Comparison of ENCODE assay signal across 8 mouse cellular contexts in the genomic region with DNA sequence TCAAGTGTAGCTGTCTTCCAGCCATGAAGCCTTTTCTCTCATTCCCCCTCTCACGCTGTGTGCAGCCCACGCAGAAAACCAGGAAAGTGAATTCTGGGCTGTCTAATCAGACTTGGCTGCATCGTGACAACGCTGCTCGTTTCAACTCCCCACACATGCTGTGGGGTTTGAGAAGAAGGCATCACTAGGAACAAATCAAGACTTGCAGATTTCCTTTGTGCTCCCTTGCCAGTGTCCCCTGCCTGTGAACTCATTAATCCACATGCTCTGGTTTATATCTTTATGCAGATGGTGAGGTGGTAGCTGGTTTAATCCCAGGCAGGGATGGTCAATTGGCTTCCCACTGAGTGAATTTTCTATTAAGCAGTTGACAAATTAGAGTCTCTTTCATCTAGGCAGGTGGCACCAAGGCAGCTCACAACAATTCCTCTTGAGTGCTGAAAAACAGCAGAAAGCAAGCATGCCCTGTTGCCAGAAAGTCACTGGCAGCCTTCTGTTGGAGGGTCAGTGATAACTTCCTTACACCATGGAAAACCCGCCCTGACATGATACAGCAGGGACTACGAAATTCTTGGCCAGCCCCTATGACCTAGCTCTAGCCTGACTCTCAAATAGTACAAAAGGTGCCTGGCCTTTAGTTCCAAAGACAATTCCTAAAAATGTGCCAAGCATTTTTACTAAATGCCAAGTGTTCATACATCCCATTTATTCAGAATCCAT. TPM values are rescaled to one million over a fixed set of nuclear protein-coding genes. Genes with fewer than 3 reads are reported as not detected.
DNase-seq lines count a peak whose midpoint lies in the region; ATAC-seq and TF ChIP-seq lines count a peak whose summit lies in the region.
"Had no signal": no experiment of that assay in that cellular context is flagged by ENCODE, and none has a peak within 500 bp of the region (broad histone marks: within the 10 kb centered on the region; RNA-seq: fewer than 3 reads in every experiment).

No protein-coding gene starts in this region.

- H3K4me2 ChIP-seq in hindbrain, embryonic 16.5 days (ENCODE audit: low read length), result no peak overlapping the region
- no peak overlapping the region for H3K4me2 ChIP-seq in midbrain, embryonic 11.5 days
- no peak overlapping the region for H3K4me2 ChIP-seq in intestine, postnatal 0 days (replicated peaks; ENCODE audit: low read depth)
- no peak overlapping the region for H3K4me2 ChIP-seq in liver, postnatal 0 days (ENCODE audit: low read depth, low read length)
- H3K4me2 ChIP-seq: lung, embryonic 14.5 days had no signal

- H3K9me3 ChIP-seq in hindbrain, embryonic 16.5 days (ENCODE audit: control insufficient read depth, low read length), result no peaks in the 10 kb centered on the region
- no peaks in the 10 kb centered on the region for H3K9me3 ChIP-seq in midbrain, embryonic 11.5 days (ENCODE audit: control insufficient read depth, low read length)
- H3K9me3 ChIP-seq in intestine, postnatal 0 days (ENCODE audit: control insufficient read depth), result no peaks in the 10 kb centered on the region
- no peaks in the 10 kb centered on the region for H3K9me3 ChIP-seq in liver, postnatal 0 days (ENCODE audit: low read length)

- no peak overlapping the region for H3K4me3 ChIP-seq in hindbrain, embryonic 16.5 days (ENCODE audit: low read length)
- no peak overlapping the region for H3K4me3 ChIP-seq in midbrain, embryonic 11.5 days (ENCODE audit: low read depth, low read length)
- H3K4me3 ChIP-seq in gastrocnemius, adult 2 months, result no peak overlapping the region
- H3K4me3 ChIP-seq in intestine, postnatal 0 days (ENCODE audit: low read depth, low read length), result no peak overlapping the region
- no peak overlapping the region for H3K4me3 ChIP-seq in liver, postnatal 0 days (ENCODE audit: low read depth, low read length)

- no peak for TF ChIP-seq EP300 in liver, postnatal 0 days (IDR thresholded peaks at IDR 0.05; ENCODE audit: low read depth)

- no peaks in the 10 kb centered on the region for H3K4me1 ChIP-seq in hindbrain, embryonic 16.5 days (ENCODE audit: control insufficient read depth, insufficient read depth, low read depth, low read length)
- no peaks in the 10 kb centered on the region for H3K4me1 ChIP-seq in midbrain, embryonic 11.5 days (ENCODE audit: control insufficient read depth, insufficient read depth, low read length)
- H3K4me1 ChIP-seq in intestine, postnatal 0 days (replicated peaks; ENCODE audit: control insufficient read depth, insufficient read depth, low read length), result no peaks in the 10 kb centered on the region
- H3K4me1 ChIP-seq in liver, postnatal 0 days (ENCODE audit: insufficient read depth), result no peaks in the 10 kb centered on the region

- intact Hi-C loops in gastrocnemius, adult 2 months (cut with DNase I), result loop anchor here (5.0 to 10.0 kb wide), 2 partner anchors 214 to 1192 kb away; no protein-coding TSS in a partner anchor

- H3K27me3 ChIP-seq in hindbrain, embryonic 16.5 days (replicated peaks; ENCODE audit: control insufficient read depth, insufficient read depth, low read length), result no peaks in the 10 kb centered on the region; the same call in 1 of the 2 replicates
- H3K27me3 ChIP-seq in midbrain, embryonic 11.5 days (ENCODE audit: control insufficient read depth, insufficient read depth, low read length), result no peaks in the 10 kb centered on the region; the same call in none of the 2 replicates
- no peaks in the 10 kb centered on the region for H3K27me3 ChIP-seq in intestine, postnatal 0 days (replicated peaks; ENCODE audit: control insufficient read depth, insufficient read depth, low read length)
- no peaks in the 10 kb centered on the region for H3K27me3 ChIP-seq in liver, postnatal 0 days (ENCODE audit: insufficient read depth, low read length)

- no peaks in the 10 kb centered on the region for H3K36me3 ChIP-seq in hindbrain, embryonic 16.5 days (ENCODE audit: control insufficient read depth, insufficient read depth, low read length)
- H3K36me3 ChIP-seq in midbrain, embryonic 11.5 days (ENCODE audit: control insufficient read depth, insufficient read depth, low read length), result no peaks in the 10 kb centered on the region
- no peaks in the 10 kb centered on the region for H3K36me3 ChIP-seq in intestine, postnatal 0 days (ENCODE audit: control insufficient read depth, insufficient read depth)
- H3K36me3 ChIP-seq in liver, postnatal 0 days (replicated peaks; ENCODE audit: insufficient read depth, low read length), result no peaks in the 10 kb centered on the region

- 21% methylated on average over 7 of the region's 7 CpGs for WGBS in hindbrain, embryonic 16.5 days
- 34% methylated on average over 7 of the region's 7 CpGs for WGBS in midbrain, embryonic 11.5 days
- WGBS in intestine, postnatal 0 days, result 59% methylated on average over 7 of the region's 7 CpGs
- WGBS in liver, postnatal 0 days (ENCODE audit: insufficient replicate concordance), result 52% methylated on average over 7 of the region's 7 CpGs

- no peak overlapping the region for H3K9ac ChIP-seq in hindbrain, embryonic 16.5 days (ENCODE audit: low read depth, low read length)
- no peak overlapping the region for H3K9ac ChIP-seq in midbrain, embryonic 11.5 days (ENCODE audit: low read length)
- no peak overlapping the region for H3K9ac ChIP-seq in intestine, postnatal 0 days (ENCODE audit: low read depth, low read length)
- H3K9ac ChIP-seq in liver, postnatal 0 days (replicated peaks), result no peak overlapping the region
- H3K9ac ChIP-seq: lung, embryonic 14.5 days had no signal

- H3K27ac ChIP-seq in hindbrain, embryonic 16.5 days (ENCODE audit: low read depth, low read length), result no peak overlapping the region
- H3K27ac ChIP-seq in midbrain, embryonic 11.5 days (ENCODE audit: low read depth, low read length), result no peak overlapping the region
- H3K27ac ChIP-seq in gastrocnemius, adult 2 months, result no peak overlapping the region
- H3K27ac ChIP-seq in intestine, postnatal 0 days (ENCODE audit: low read depth, low read length), result no peak overlapping the region
- no peak overlapping the region for H3K27ac ChIP-seq in liver, postnatal 0 days (ENCODE audit: low read depth)

- peak; percentile 76 for ATAC-seq in hindbrain, embryonic 16.5 days
- no peak for ATAC-seq in midbrain, embryonic 11.5 days (ENCODE audit: low FRiP score)
- no peak for ATAC-seq in intestine, postnatal 0 days
- ATAC-seq in liver, postnatal 0 days, result no peak

- TF ChIP-seq CTCF in gastrocnemius, adult 2 months (IDR thresholded peaks at IDR 0.05), result no peak
- no peak for TF ChIP-seq CTCF in intestine, postnatal 0 days (IDR thresholded peaks at IDR 0.05; ENCODE audit: low read depth)
- no peak for TF ChIP-seq CTCF in liver, postnatal 0 days (IDR thresholded peaks at IDR 0.05; ENCODE audit: low read depth)

- DNase-seq in brain, adult 2 months (ENCODE audit: low read depth, low spot score), result peak; percentile 88
- peak; percentile 22 to 26 for DNase-seq in cerebellum, adult 18-20 months
- peak; percentile 83 for DNase-seq in midbrain, embryonic 11.5 days (ENCODE audit: low spot score, missing footprints)
- no peak for DNase-seq in gastrocnemius, adult 2 months
- no peak for DNase-seq in liver, postnatal 0 days
- DNase-seq: lung, embryonic 14.5 days had no signal

RNA-seq across cellular contexts. Expression of gene Smpx, which starts 32.1 kb away (rescaled TPM):
- 2.6 TPM in 1 of 2 replicates, not detected in the other for polyA plus RNA-seq in hindbrain, embryonic 16.5 days (2015; fragmentation: Nextera tagmentation; extraction: Ambion mirVana)
- polyA plus RNA-seq in midbrain, embryonic 11.5 days (2014; fragmentation: Nextera tagmentation; extraction: Ambion mirVana), result not detected in 2 replicates
- 100 to 1,000 TPM; 324 to 381 TPM for total RNA-seq in gastrocnemius, adult 2 months (2021)
- polyA plus RNA-seq in intestine, postnatal 0 days (2015; fragmentation: Nextera tagmentation; extraction: Ambion mirVana), result 4.1 and 5.1 TPM in 2 replicates
- 0.36 and 6.8 TPM in 2 replicates for polyA plus RNA-seq in liver, postnatal 0 days (2015; fragmentation: Nextera tagmentation; extraction: Ambion mirVana)

Comparison
In these comparisons a context has a peak if more than half of its experiments do, and no peak if none do; other contexts are left out.
1. DNase-seq: peak in brain, adult 2 months (single experiment), cerebellum, adult 18-20 months (2 of 2) and midbrain, embryonic 11.5 days (single experiment); none in gastrocnemius, adult 2 months (single experiment) and liver, postnatal 0 days (single experiment).